Mouse (Mus musculus) stomach, postnatal 0 days (tissue): ENCODE results near the gene Grk2.

Experiments
- CTCF ChIP-seq: IDR thresholded peaks from 2 replicates; pipeline ENCODE4 v1.5.1; 2016; ENCODE audit warnings: antibody characterized with exemption, low read depth, mild to moderate bottlenecking, moderate library complexity
- EP300 ChIP-seq: optimal IDR thresholded peaks from 2 replicates; pipeline ENCODE3; 2016; ENCODE audit warnings: antibody characterized with exemption

GRCm38 (mm10) chr19:4268566-4269361, 37.3 kb downstream of the Grk2 start, which contains the start of gene Ssh3:
- TF ChIP-seq CTCF (no peak), EP300 (no peak)
